In genomic region chr13:47106580-47106888, GRCm38 (mm10) we compare ENCODE assay signal across 8 mouse cellular contexts. TPM values are rescaled to one million over a fixed set of nuclear protein-coding genes. Genes with fewer than 3 reads are reported as not detected.
DNase-seq lines count a peak whose midpoint lies in the region; ATAC-seq and TF ChIP-seq lines count a peak whose summit lies in the region.

No protein-coding gene starts in this region.

- H3K9me3 ChIP-seq in heart, embryonic 12.5 days (replicated peaks) = no peaks in the 10 kb centered on the region
- no peaks in the 10 kb centered on the region for H3K9me3 ChIP-seq in CH12.LX (replicated peaks; ENCODE audit: low read length)
- H3K9me3 ChIP-seq in forebrain, postnatal 0 days (ENCODE audit: low read length) = no peaks in the 10 kb centered on the region

- no peak for DNase-seq in heart, postnatal 14 days
- peak; percentile 33 for DNase-seq in CH12.LX (ENCODE audit: extremely low read depth)
- DNase-seq in forebrain, postnatal 0 days = no peak
- DNase-seq in adrenal gland, adult (ENCODE audit: inconsistent age in 2 of 2, low spot score in 1 of 2) = no peak
- no peak for DNase-seq in embryo, embryonic 9.5 days (ENCODE audit: extremely low spot score)
- no peak for DNase-seq in right cerebral cortex, postnatal 14 days

- TF ChIP-seq POLR2A in CH12.LX (IDR thresholded peaks at IDR 0.05; ENCODE audit: low read depth, low read length) = no peak

- H3K79me2 ChIP-seq in CH12.LX (replicated peaks; ENCODE audit: control insufficient read depth, extremely low read depth, insufficient read depth, poor library complexity, severe bottlenecking) (peaks cover 20% of the 10 kb centered on the region), macrophage (ENCODE audit: inconsistent target) (peaks cover 34% of the 10 kb centered on the region)

- WGBS in heart, embryonic 12.5 days = under 1% methylated on average over 20 of the region's 20 CpGs
- WGBS in forebrain, postnatal 0 days = under 1% methylated on average over 20 of the region's 20 CpGs
- 0% methylated on average over 19 of the region's 20 CpGs for WGBS in macrophage (ENCODE audit: missing documents)

- TF ChIP-seq EP300 in CH12.LX (IDR thresholded peaks at IDR 0.05; ENCODE audit: low read length) = no peak

- peak; percentile 6; the same call in 1 of the 2 replicates for ATAC-seq in heart, embryonic 12.5 days (ENCODE audit: insufficient number of reproducible peaks, low FRiP score)
- peak; percentile 21 for ATAC-seq in forebrain, postnatal 0 days

- no peak for TF ChIP-seq RAD21 in CH12.LX (IDR thresholded peaks at IDR 0.05; ENCODE audit: low read depth, low read length)

- intact Hi-C loops in heart, postnatal 14 days (cut with DNase I) = no loop called here

- peak overlapping the region; percentile 95 for H3K9ac ChIP-seq in heart, embryonic 12.5 days
- H3K9ac ChIP-seq in CH12.LX (ENCODE audit: insufficient read depth, low read depth) = peak overlapping the region; percentile 82
- peak overlapping the region; percentile 89 for H3K9ac ChIP-seq in forebrain, postnatal 0 days

- no peaks in the 10 kb centered on the region for H3K27me3 ChIP-seq in heart, embryonic 12.5 days (replicated peaks)
- peaks cover 3% of the 10 kb centered on the region for H3K27me3 ChIP-seq in CH12.LX (replicated peaks)
- no peaks in the 10 kb centered on the region for H3K27me3 ChIP-seq in forebrain, postnatal 0 days (ENCODE audit: insufficient read depth, low read length)

- H3K36me3 ChIP-seq in heart, embryonic 12.5 days = peaks cover 4% of the 10 kb centered on the region; the same call in 1 of the 2 replicates
- H3K36me3 ChIP-seq in CH12.LX (replicated peaks in 1 of 2; ENCODE audit: control insufficient read depth in 1 of 2, insufficient read depth in 1 of 2, low read length in 1 of 2) = peaks cover 3 to 14% of the 10 kb centered on the region in 2 experiments
- H3K36me3 ChIP-seq in forebrain, postnatal 0 days (ENCODE audit: insufficient read depth) = no peaks in the 10 kb centered on the region
- no peaks in the 10 kb centered on the region for H3K36me3 ChIP-seq in macrophage (ENCODE audit: inconsistent target)

- H3K4me1 ChIP-seq in heart, embryonic 12.5 days (replicated peaks) = peaks cover 40% of the 10 kb centered on the region
- peaks cover 0 to 26% of the 10 kb centered on the region in 2 experiments; a peak in 3 of 4 replicates for H3K4me1 ChIP-seq in CH12.LX (ENCODE audit: control insufficient read depth in 1 of 2, insufficient read depth in 2 of 2)
- H3K4me1 ChIP-seq in forebrain, postnatal 0 days (ENCODE audit: insufficient read depth) = peaks cover 14% of the 10 kb centered on the region

- dilution Hi-C loops in CH12.LX (cut with MboI; ENCODE audit: extremely low pct_ligation_motif_present, extremely low pct_unique_long_range_greater_than_20kb, low sequenced_read_pairs) = no loop called here

- in situ Hi-C loops in CH12.LX (cut with MboI; ENCODE audit: low pct_ligation_motif_present, low pct_unique_long_range_greater_than_20kb, low sequenced_read_pairs) = no loop called here

- peak overlapping the region; percentile 73 for H3K4me2 ChIP-seq in heart, embryonic 12.5 days
- peak overlapping the region; percentile 35 for H3K4me2 ChIP-seq in CH12.LX (ENCODE audit: insufficient read depth, low read depth, poor library complexity, severe bottlenecking)
- H3K4me2 ChIP-seq in forebrain, postnatal 0 days (ENCODE audit: low read depth) = peak overlapping the region; percentile 71

- peak overlapping the region; percentile 100 for H3K27ac ChIP-seq in heart, embryonic 12.5 days (ENCODE audit: poor library complexity, severe bottlenecking)
- H3K27ac ChIP-seq in CH12.LX (ENCODE audit: insufficient read depth, low read depth) (no peak overlapping the region), macrophage (peak overlapping the region; percentile 57)
- H3K27ac ChIP-seq in forebrain, postnatal 0 days (ENCODE audit: low read depth, low read length) = peak overlapping the region; percentile 99

- peak overlapping the region; percentile 90 for H3K4me3 ChIP-seq in heart, embryonic 12.5 days
- H3K4me3 ChIP-seq in CH12.LX (replicated peaks in 1 of 3; ENCODE audit: low read depth in 2 of 3, low read length in 2 of 3, poor library complexity in 1 of 3) = peak overlapping the region; percentile 46 to 81 (median 54)
- H3K4me3 ChIP-seq in forebrain, postnatal 0 days (ENCODE audit: low read depth, low read length) = peak overlapping the region; percentile 88
- H3K4me3 ChIP-seq in macrophage (ENCODE audit: inconsistent target) = peak overlapping the region; percentile 72

- TF ChIP-seq CTCF in CH12.LX (conservative IDR thresholded peaks at IDR 0.05 in 1 of 2, IDR thresholded peaks at IDR 0.05 in 1 of 2; ENCODE audit: low read depth in 2 of 2, low read length in 2 of 2) = no peak
- no peak for TF ChIP-seq CTCF in forebrain, postnatal 0 days (IDR thresholded peaks at IDR 0.05; ENCODE audit: low read depth)

TF ChIP-seq in CH12.LX, 34 proteins besides CTCF, POLR2A, EP300 and RAD21:
- TF ChIP-seq SIN3A (IDR thresholded peaks at IDR 0.05; ENCODE audit: low read length) (peak; percentile 18; the same call in 1 of the 2 replicates), MXI1 (IDR thresholded peaks at IDR 0.05; ENCODE audit: low read depth, low read length) (0 out of 2 replicates have a peak, but pooled peaks have one; percentile 7), KAT2A (IDR thresholded peaks at IDR 0.05; ENCODE audit: insufficient replicate concordance, low read length) (no peak), GABPA (IDR thresholded peaks at IDR 0.05; ENCODE audit: insufficient replicate concordance, low read depth, low read length) (no peak)

RNA-seq across cellular contexts. Expression of gene Dek, which starts 0.5 kb away (rescaled TPM):
- 171 and 173 TPM in 2 replicates for polyA plus RNA-seq in heart, embryonic 12.5 days (2016; fragmentation: Nextera tagmentation; extraction: Ambion mirVana)
- 10 to 100 TPM; 38.3 to 41.2 TPM for total RNA-seq in heart, postnatal 14 days (2021)
- total RNA-seq in CH12.LX (2012; rRNA removed) = 28.8 and 34.1 TPM in 2 replicates
- total RNA-seq in CH12.LX (2014; rRNA removed) = 196 and 230 TPM in 2 replicates
- 228 and 232 TPM in 2 replicates for polyA plus RNA-seq in CH12.LX (2012; ENCODE audit: insufficient read length, low read depth)
- 56.9 and 70.0 TPM in 2 replicates for total RNA-seq in forebrain, postnatal 0 days (2014; rRNA removed)
- polyA plus RNA-seq in forebrain, postnatal 0 days (2015; fragmentation: Nextera tagmentation; extraction: Ambion mirVana) = 85.3 and 118 TPM in 2 replicates
- 100 to 1,000 TPM in 15 of 26 experiments, 10 to 100 TPM in 11; 49.4 to 191 (median 109) TPM for total RNA-seq in macrophage (2018; cell fraction: chromatin; rRNA removed)
- total RNA-seq in macrophage (2018; cell fraction: cytosol; rRNA removed) = 100 to 1,000 TPM in 23 of 26 experiments, 10 to 100 TPM in 3; 82.4 to 145 (median 115) TPM
- total RNA-seq in macrophage (2018; cell fraction: nucleus; rRNA removed) = 100 to 1,000 TPM in 16 of 26 experiments, 10 to 100 TPM in 10; 57.8 to 176 (median 116) TPM
- 137 to 145 TPM (median 138 TPM) in 3 replicates for polyA plus RNA-seq in macrophage (2018)

RNA-seq across cellular contexts. Expression of gene Rnf144b, which starts 15.9 kb away (rescaled TPM):
- 1.6 and 1.9 TPM in 2 replicates for polyA plus RNA-seq in heart, embryonic 12.5 days (2016; fragmentation: Nextera tagmentation; extraction: Ambion mirVana)
- 10 to 100 TPM; 16.5 to 19.8 TPM for total RNA-seq in heart, postnatal 14 days (2021)
- total RNA-seq in CH12.LX (2012; rRNA removed) (not detected in 2 replicates), CH12.LX (2014; rRNA removed) (not detected in 2 replicates)
- polyA plus RNA-seq in CH12.LX (2012; ENCODE audit: insufficient read length, low read depth) (not detected in 2 replicates), macrophage (2018) (18.6 to 49.6 TPM (median 33.3 TPM) in 3 replicates)
- 2.3 and 4.0 TPM in 2 replicates for total RNA-seq in forebrain, postnatal 0 days (2014; rRNA removed)
- 1.3 and 1.5 TPM in 2 replicates for polyA plus RNA-seq in forebrain, postnatal 0 days (2015; fragmentation: Nextera tagmentation; extraction: Ambion mirVana)
- 10 to 100 TPM in 14 of 26 experiments, 1 to 10 TPM in 12; 2.0 to 44.6 (median 11.4) TPM for total RNA-seq in macrophage (2018; cell fraction: chromatin; rRNA removed)
- 10 to 100 TPM in 25 of 26 experiments, 1 to 10 TPM in 1; 5.7 to 76.1 (median 28.5) TPM for total RNA-seq in macrophage (2018; cell fraction: cytosol; rRNA removed)
- 10 to 100 TPM in 24 of 26 experiments, 1 to 10 TPM in 2; 6.8 to 60.5 (median 21.5) TPM for total RNA-seq in macrophage (2018; cell fraction: nucleus; rRNA removed)
